13 mouse cellular contexts compared by ENCODE assay signal in genomic region chr3:136940733-136941601, GRCm38 (mm10).
DNase-seq lines count a peak whose midpoint lies in the region; ATAC-seq lines count a peak whose summit lies in the region.
"Had no signal": no experiment of that assay in that cellular context is flagged by ENCODE, and none has a peak within 500 bp of the region (broad histone marks: within the 10 kb centered on the region; RNA-seq: fewer than 3 reads in every experiment).

No protein-coding gene starts in this region.

- no peak for ATAC-seq in midbrain, embryonic 11.5 days (ENCODE audit: low FRiP score)
- ATAC-seq in midbrain, embryonic 13.5 days: no peak
- ATAC-seq in liver, embryonic 13.5 days (ENCODE audit: low read depth): peak; percentile 67; the same call in 1 of the 2 replicates
- ATAC-seq: forebrain, embryonic 14.5 days; midbrain, embryonic 16.5 days had no signal

- intact Hi-C loops in gastrocnemius, postnatal 14 days (cut with DNase I; ENCODE audit: low total_unique reads): no loop called here

- no peak overlapping the region for H3K4me3 ChIP-seq in midbrain, embryonic 11.5 days (ENCODE audit: low read depth, low read length)
- no peak overlapping the region for H3K4me3 ChIP-seq in midbrain, embryonic 13.5 days (replicated peaks)
- H3K4me3 ChIP-seq in liver, embryonic 13.5 days (replicated peaks): no peak overlapping the region

- peak; percentile 78 for DNase-seq in midbrain, embryonic 11.5 days (ENCODE audit: low spot score, missing footprints)
- peak; percentile 43 for DNase-seq in NIH3T3 (ENCODE audit: low read depth)
- no peak for DNase-seq in liver, embryonic 13.5 days
- peak; percentile 8 for DNase-seq in thymus, postnatal 14 days
- no peak for DNase-seq in adrenal gland, postnatal 36 days
- no peak for DNase-seq in left cerebral cortex, adult 11 months (ENCODE audit: low spot score)
- no peak for DNase-seq in gastrocnemius, postnatal 14 days
- DNase-seq: kidney, adult 9 months; layer of hippocampus, postnatal 36 days; lung, embryonic 14.5 days had no signal

- no peaks in the 10 kb centered on the region for H3K36me3 ChIP-seq in midbrain, embryonic 11.5 days (ENCODE audit: control insufficient read depth, insufficient read depth, low read length)
- H3K36me3 ChIP-seq in midbrain, embryonic 13.5 days: peaks cover 6% of the 10 kb centered on the region; the same call in 1 of the 2 replicates
- no peaks in the 10 kb centered on the region for H3K36me3 ChIP-seq in liver, embryonic 13.5 days

- H3K27ac ChIP-seq in midbrain, embryonic 11.5 days (ENCODE audit: low read depth, low read length): no peak overlapping the region
- H3K27ac ChIP-seq in midbrain, embryonic 13.5 days: no peak overlapping the region
- no peak overlapping the region for H3K27ac ChIP-seq in liver, embryonic 13.5 days

- no peak overlapping the region for H3K9ac ChIP-seq in midbrain, embryonic 11.5 days (ENCODE audit: low read length)
- no peak overlapping the region for H3K9ac ChIP-seq in midbrain, embryonic 13.5 days (replicated peaks)
- H3K9ac ChIP-seq in liver, embryonic 13.5 days: no peak overlapping the region
- H3K9ac ChIP-seq: lung, embryonic 14.5 days had no signal

- no peak overlapping the region for H3K4me2 ChIP-seq in midbrain, embryonic 11.5 days
- no peak overlapping the region for H3K4me2 ChIP-seq in midbrain, embryonic 13.5 days (replicated peaks)
- H3K4me2 ChIP-seq in liver, embryonic 13.5 days: no peak overlapping the region
- H3K4me2 ChIP-seq: lung, embryonic 14.5 days had no signal

- 85% methylated on average over 7 of the region's 7 CpGs for WGBS in midbrain, embryonic 11.5 days
- WGBS in midbrain, embryonic 13.5 days: 87% methylated on average over 7 of the region's 7 CpGs
- 27% methylated on average over 7 of the region's 7 CpGs for WGBS in liver, embryonic 13.5 days (ENCODE audit: insufficient replicate concordance)

- H3K4me1 ChIP-seq in midbrain, embryonic 11.5 days (ENCODE audit: control insufficient read depth, insufficient read depth, low read length): no peaks in the 10 kb centered on the region
- H3K4me1 ChIP-seq in midbrain, embryonic 13.5 days (replicated peaks): no peaks in the 10 kb centered on the region
- peaks cover 4% of the 10 kb centered on the region for H3K4me1 ChIP-seq in liver, embryonic 13.5 days (replicated peaks)

- no peaks in the 10 kb centered on the region for H3K9me3 ChIP-seq in midbrain, embryonic 11.5 days (ENCODE audit: control insufficient read depth, low read length)
- H3K9me3 ChIP-seq in midbrain, embryonic 13.5 days: no peaks in the 10 kb centered on the region
- no peaks in the 10 kb centered on the region for H3K9me3 ChIP-seq in liver, embryonic 13.5 days (replicated peaks)

- H3K27me3 ChIP-seq in midbrain, embryonic 11.5 days (ENCODE audit: control insufficient read depth, insufficient read depth, low read length): no peaks in the 10 kb centered on the region
- H3K27me3 ChIP-seq in midbrain, embryonic 13.5 days: no peaks in the 10 kb centered on the region
- H3K27me3 ChIP-seq in liver, embryonic 13.5 days: no peaks in the 10 kb centered on the region

Comparison
In these comparisons a context has a peak if more than half of its experiments do, and no peak if none do; other contexts are left out.
1. DNase-seq: peak in midbrain, embryonic 11.5 days (single experiment), NIH3T3 (single experiment) and thymus, postnatal 14 days (single experiment); none in liver, embryonic 13.5 days (single experiment), adrenal gland, postnatal 36 days (0 of 2), left cerebral cortex, adult 11 months (single experiment) and gastrocnemius, postnatal 14 days (single experiment).